Mouse (Mus musculus) erythroblast, embryonic 14.5 days (primary cell): ENCODE data around the gene Itsn1. TPM values are rescaled to one million over a fixed set of nuclear protein-coding genes. Genes with fewer than 3 reads are reported as not detected.

ENCODE experiments used
- H3K27me3 ChIP-seq: 2 replicates; pipeline ENCODE4 v1.6.1; 2012; ENCODE audit warnings: inconsistent platforms; ENCODE audit not compliant: control insufficient read depth
- H3K36me3 ChIP-seq: 2 replicates; pipeline ENCODE4 v1.6.1; 2012; ENCODE audit warnings: mild to moderate bottlenecking, inconsistent platforms; ENCODE audit not compliant: control insufficient read depth
- H3K4me1 ChIP-seq: 2 replicates; pipeline ENCODE4 v1.6.1; 2012; ENCODE audit warnings: inconsistent platforms; ENCODE audit not compliant: control insufficient read depth
- H3K4me3 ChIP-seq: replicated peaks from 2 replicates; pipeline ENCODE3; 2012; ENCODE audit warnings: moderate library complexity, mild to moderate bottlenecking, inconsistent platforms
- H3K9me3 ChIP-seq: 2 replicates; pipeline ENCODE4 v1.6.1; 2012; ENCODE audit warnings: low read length, inconsistent platforms, mixed read lengths; ENCODE audit not compliant: control insufficient read depth
- GATA1 ChIP-seq: IDR thresholded peaks from 2 replicates; pipeline ENCODE4 v1.6.1; 2012; ENCODE audit warnings: low read length, inconsistent platforms, mixed read lengths
- TAL1 ChIP-seq: IDR thresholded peaks from 3 replicates; pipeline ENCODE4 v1.6.1; 2012; ENCODE audit warnings: low read length, inconsistent platforms, mixed read lengths
- polyA plus RNA-seq: library from polyadenylated mRNA; stranded (reverse); fragments of >175 nt; gene quantifications from 2 replicates; pipeline ENCODE4 v1.2.3, GENCODE M21; 2012

Itsn1 gene
- polyA plus RNA-seq, 1 experiment: 31.5 TPM

DNA sequence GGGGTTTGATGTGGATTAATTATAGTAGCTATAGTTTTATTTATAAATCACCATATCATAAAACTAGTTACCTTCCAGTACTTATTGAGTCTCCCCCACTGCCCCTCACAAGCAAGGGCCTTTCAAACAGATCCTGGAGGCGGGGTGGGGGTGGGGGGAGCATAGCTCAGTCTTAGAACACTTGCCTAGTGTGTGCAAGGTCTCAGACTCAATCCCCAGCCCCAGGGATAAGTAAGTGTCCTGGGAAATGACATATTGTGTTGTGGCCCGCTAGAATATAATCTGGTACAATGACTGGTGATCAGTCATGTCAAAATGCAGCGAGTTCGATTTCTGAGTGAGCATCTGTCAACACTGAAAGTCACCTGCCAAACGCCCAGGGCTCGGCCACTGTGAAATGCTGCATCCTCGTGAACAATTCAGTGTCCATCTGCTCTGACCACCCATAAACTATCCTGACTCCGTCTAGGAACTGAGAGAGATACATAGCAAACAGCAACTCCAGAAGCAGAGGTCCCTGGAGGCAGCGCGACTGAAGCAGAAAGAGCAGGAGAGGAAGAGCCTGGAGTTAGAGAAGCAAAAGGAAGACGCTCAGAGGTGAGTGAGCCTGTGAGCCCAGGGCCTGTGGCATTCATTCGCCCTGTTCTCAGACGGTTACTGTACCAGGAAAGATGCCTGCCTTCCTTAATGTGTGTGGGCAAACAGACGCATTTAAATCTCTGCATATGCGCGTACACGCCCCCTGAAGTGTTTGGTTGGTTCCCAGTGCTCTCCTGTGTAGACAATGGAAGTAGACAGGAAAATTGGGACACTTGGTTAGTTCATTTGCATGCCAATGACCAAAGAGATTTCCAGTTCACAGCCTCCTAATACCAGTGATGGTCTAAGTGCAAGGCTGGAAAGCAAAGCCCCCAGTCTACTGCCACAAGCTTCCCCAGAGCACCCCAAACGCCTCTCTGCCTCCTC lies 107.8 kb downstream of the Itsn1 start:
- TF ChIP-seq GATA1: no peak
- no peak for TF ChIP-seq TAL1
- peaks cover 95% of the 10 kb centered on the region for H3K36me3 ChIP-seq

DNA sequence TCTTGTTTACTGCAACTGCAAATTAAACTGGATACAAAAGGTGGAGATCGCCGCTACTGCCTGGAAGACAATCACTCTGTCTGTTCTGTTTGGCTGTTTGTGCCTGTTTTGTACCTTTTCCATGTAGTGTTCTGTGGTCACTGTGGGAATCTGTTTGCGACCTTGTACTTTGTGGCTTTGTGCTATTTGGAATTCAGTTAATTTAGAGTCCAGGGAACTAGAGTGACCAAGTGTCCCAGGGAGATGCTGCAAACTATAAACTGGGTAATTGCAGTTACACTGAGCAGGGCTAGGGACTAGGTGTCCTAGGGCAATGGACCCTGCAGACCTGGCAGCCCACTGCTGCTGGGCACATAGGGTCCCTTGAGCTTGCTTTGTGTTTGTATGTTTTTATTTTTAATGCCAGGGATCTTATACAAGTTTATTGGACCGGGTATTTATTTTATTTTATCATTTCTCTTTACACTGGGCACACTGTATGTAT lies 108.5 kb downstream of the Itsn1 start:
- Histone ChIP-seq H3K4me3 (no peak overlapping the region), H3K36me3 (peaks cover 94% of the 10 kb centered on the region), H3K9me3 (no peaks in the 10 kb centered on the region), H3K27me3 (no peaks in the 10 kb centered on the region), H3K4me1 (peaks cover 13% of the 10 kb centered on the region)
- TF ChIP-seq GATA1: no peak
- no peak for TF ChIP-seq TAL1

More for the DNA sequence above, 107.8 kb downstream of the Itsn1 start:
- peaks cover 13% of the 10 kb centered on the region for H3K4me1 ChIP-seq
- H3K4me3 ChIP-seq: no peak overlapping the region
- no peaks in the 10 kb centered on the region for H3K27me3 ChIP-seq
- H3K9me3 ChIP-seq: no peaks in the 10 kb centered on the region

DNA sequence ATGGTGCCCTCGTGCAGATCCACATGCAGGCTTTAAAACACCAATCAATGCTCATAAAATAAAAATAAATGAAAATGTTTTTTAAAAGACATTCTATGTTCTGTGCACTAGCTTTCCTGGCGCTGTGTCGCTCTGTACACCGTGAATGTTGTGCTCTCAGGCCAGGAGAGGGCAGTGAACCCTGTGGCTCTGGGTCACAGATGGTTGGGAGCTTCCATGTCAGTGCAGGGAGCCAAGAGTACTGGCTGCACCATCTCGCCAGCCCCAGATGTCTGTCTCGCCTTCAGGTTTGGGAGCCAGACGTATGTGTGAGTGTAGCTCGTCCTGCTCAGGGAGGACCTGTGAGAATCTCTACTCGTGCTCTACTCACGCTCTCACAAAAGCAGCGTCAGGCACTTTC lies 109.7 kb downstream of the Itsn1 start:
- no peaks in the 10 kb centered on the region for H3K27me3 ChIP-seq
- no peak for TF ChIP-seq TAL1
- no peak for TF ChIP-seq GATA1
- peaks cover 13% of the 10 kb centered on the region for H3K4me1 ChIP-seq
- no peak overlapping the region for H3K4me3 ChIP-seq
- peaks cover 95% of the 10 kb centered on the region for H3K36me3 ChIP-seq
- H3K9me3 ChIP-seq: no peaks in the 10 kb centered on the region

DNA sequence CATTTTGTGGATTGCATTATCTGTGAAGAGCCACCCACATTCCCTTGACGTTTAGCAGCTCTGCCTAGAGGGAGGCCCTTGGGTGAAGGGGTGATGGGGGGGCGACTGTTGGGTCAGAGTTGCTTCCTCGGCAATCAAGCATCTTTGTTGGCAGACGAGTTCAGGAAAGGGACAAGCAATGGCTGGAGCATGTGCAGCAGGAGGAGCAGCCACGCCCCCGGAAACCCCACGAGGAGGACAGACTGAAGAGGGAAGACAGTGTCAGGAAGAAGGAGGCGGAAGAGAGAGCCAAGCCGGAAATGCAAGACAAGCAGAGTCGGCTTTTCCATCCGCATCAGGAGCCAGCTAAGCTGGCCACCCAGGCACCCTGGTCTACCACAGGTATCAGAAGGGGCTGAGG lies 110.4 kb downstream of the Itsn1 start:
- H3K4me3 ChIP-seq: no peak overlapping the region
- no peaks in the 10 kb centered on the region for H3K9me3 ChIP-seq
- no peaks in the 10 kb centered on the region for H3K27me3 ChIP-seq
- H3K4me1 ChIP-seq: peaks cover 13% of the 10 kb centered on the region
- TF ChIP-seq GATA1 (no peak), TAL1 (no peak)
- peaks cover 95% of the 10 kb centered on the region for H3K36me3 ChIP-seq

DNA sequence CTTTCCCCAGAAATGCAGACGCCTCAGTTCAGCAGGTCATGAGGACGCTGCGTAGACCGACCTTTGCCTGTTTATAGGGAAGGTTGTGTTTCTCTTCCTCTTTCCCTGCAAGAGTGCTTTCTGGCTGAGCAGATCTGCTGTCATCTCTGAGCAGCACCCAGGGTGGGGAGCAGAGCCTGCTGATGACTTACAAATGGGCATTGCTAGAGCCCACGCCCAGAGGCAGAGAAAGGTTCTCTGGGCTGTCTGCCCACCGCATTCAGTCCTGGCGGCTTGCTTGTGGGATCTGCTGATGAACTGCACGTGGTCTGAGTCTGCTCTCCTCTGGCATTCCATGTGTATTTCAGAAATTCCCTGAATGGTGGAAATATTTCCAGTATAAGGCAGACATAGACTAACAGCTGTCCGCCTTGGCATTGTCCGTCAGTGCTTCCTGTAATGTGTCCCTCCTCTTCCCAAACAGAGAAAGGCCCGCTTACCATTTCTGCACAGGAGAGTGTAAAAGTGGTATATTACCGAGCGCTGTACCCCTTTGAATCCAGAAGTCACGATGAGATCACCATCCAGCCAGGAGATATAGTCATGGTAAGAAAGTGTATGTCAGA lies 112.0 kb downstream of the Itsn1 start:
- H3K27me3 ChIP-seq: no peaks in the 10 kb centered on the region
- H3K36me3 ChIP-seq: peaks cover 95% of the 10 kb centered on the region

DNA sequence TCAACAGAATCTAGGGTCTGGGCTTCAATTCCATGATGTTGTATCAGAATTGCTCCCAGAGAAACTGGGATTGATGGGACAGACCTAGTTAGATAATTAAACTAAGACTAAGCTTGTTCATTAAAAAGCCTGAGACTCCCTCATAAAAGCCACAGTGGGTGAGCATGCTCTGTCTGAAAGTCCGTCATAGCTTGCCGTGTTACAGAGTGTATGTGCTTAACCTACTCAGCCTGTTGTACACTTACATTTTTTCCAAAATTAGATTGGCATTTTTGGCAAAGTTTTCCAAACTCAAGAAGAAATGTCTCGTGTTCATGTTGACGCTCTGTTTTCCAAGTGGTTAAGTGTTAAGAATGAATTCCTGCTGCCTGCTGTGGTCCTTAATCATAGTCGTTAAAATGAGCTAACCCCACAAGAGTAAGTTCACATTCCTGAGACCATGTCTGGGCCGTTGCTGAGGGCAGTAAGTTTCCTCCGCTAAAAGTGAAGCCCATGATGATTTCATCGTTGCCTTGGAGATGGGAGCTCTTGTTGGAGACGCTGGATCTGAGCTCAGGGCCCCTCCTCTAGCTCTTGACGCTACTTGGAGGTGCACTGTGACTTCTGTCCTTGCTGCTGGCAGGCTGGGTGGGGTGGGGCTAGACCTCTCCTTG lies 117.1 kb downstream of the Itsn1 start:
- Histone ChIP-seq H3K4me1 (peaks cover 4% of the 10 kb centered on the region; the same call in 1 of the 2 replicates), H3K27me3 (no peaks in the 10 kb centered on the region), H3K9me3 (no peaks in the 10 kb centered on the region), H3K4me3 (no peak overlapping the region), H3K36me3 (peaks cover 95% of the 10 kb centered on the region)
- TF ChIP-seq TAL1 (no peak), GATA1 (no peak)

More for the DNA sequence above, 112.0 kb downstream of the Itsn1 start:
- TF ChIP-seq TAL1 (no peak), GATA1 (no peak)
- H3K4me3 ChIP-seq: no peak overlapping the region
- H3K4me1 ChIP-seq: peaks cover 9% of the 10 kb centered on the region
- no peaks in the 10 kb centered on the region for H3K9me3 ChIP-seq

DNA sequence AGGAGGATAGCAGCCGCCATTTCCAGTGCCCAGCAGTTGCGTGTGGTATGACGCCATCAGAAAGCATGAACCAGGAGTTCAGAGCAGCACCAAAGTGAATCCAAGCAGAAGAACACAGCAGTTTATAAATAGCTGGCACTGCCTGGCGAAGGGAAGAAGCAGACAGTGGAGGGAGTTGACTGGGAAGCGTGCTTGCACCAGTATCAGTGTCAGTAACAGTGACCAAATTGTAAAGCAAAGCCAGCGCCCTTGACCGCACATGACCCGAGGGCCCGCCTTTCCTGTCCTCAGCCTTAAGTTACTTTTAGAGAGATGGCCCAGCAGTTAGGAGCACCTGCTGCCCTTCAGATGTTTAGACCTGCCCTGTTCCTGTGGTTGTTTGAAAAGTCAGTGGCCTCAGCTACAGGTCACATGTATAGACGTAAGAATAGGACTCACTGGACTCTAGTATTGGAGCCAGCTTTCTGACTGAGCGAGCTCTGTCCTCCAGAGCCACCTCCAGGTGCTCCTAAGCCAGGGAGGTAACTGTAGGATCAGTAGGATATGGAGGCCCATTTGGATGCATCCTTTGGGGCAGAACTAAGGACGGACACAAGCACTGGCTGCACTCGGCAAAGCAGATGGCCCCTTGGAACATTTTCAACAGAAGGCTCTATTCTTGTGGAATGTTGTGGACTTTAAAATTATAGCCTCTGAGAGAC lies 118.6 kb downstream of the Itsn1 start:
- peaks cover 97% of the 10 kb centered on the region for H3K36me3 ChIP-seq
- no peaks in the 10 kb centered on the region for H3K27me3 ChIP-seq
- TF ChIP-seq TAL1 (no peak), GATA1 (no peak)

DNA sequence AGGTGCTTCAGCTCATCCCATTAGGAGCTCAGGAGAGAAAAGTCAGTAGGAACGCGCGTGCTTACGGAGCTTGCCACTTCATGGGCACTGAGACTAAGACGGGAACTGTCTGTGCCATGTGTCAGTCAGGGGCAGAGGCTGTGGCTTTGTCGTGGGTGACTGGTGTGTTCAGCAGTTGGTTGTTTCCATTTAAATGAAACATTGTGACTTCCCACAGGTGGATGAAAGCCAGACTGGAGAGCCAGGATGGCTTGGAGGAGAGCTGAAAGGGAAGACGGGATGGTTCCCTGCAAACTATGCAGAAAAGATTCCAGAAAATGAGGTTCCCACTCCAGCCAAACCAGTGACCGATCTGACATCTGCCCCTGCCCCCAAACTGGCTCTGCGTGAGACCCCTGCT lies 119.4 kb downstream of the Itsn1 start:
- Histone ChIP-seq H3K4me1 (peaks cover 11% of the 10 kb centered on the region), H3K27me3 (no peaks in the 10 kb centered on the region), H3K4me3 (no peak overlapping the region), H3K9me3 (no peaks in the 10 kb centered on the region), H3K36me3 (peaks cover 97% of the 10 kb centered on the region)
- TF ChIP-seq GATA1: no peak
- TF ChIP-seq TAL1: no peak

More for the DNA sequence above, 118.6 kb downstream of the Itsn1 start:
- Histone ChIP-seq H3K9me3 (no peaks in the 10 kb centered on the region), H3K4me3 (no peak overlapping the region), H3K4me1 (peaks cover 9% of the 10 kb centered on the region)
